Comparison of ENCODE assay signal across 8 mouse cellular contexts in genomic region chr4:149396433-149397306, GRCm38 (mm10). TPM values are rescaled to one million over a fixed set of nuclear protein-coding genes. Genes with fewer than 3 reads are reported as not detected.
A peak's percentile ranks its signal among the peaks of the same experiment; 100 is the strongest.
DNase-seq lines count a peak whose midpoint lies in the region; ATAC-seq and TF ChIP-seq lines count a peak whose summit lies in the region.

No protein-coding gene starts in this region.

- TF ChIP-seq CTCF in lung, embryonic 14.5 days (IDR thresholded peaks at IDR 0.05; ENCODE audit: low read depth) = no peak
- TF ChIP-seq CTCF in olfactory bulb, adult 2 months (IDR thresholded peaks at IDR 0.05; ENCODE audit: insufficient read depth, low read depth, low read length) = no peak
- no peak for TF ChIP-seq CTCF in thymus, adult 2 months (IDR thresholded peaks at IDR 0.05; ENCODE audit: borderline replicate concordance, control insufficient read depth, extremely low read depth, insufficient read depth, low read length, poor library complexity)

- peaks cover 16% of the 10 kb centered on the region for H3K4me1 ChIP-seq in forebrain, embryonic 13.5 days
- no peaks in the 10 kb centered on the region for H3K4me1 ChIP-seq in forebrain, embryonic 11.5 days (replicated peaks; ENCODE audit: control insufficient read depth, insufficient read depth, low read length)
- H3K4me1 ChIP-seq in lung, embryonic 14.5 days (ENCODE audit: insufficient read depth) = peaks cover 12% of the 10 kb centered on the region; the same call in 1 of the 2 replicates
- H3K4me1 ChIP-seq in hindbrain, embryonic 15.5 days (replicated peaks) = peaks cover 26% of the 10 kb centered on the region; the same call in 1 of the 2 replicates
- peaks cover 43% of the 10 kb centered on the region for H3K4me1 ChIP-seq in olfactory bulb, adult 2 months (ENCODE audit: control insufficient read depth, insufficient read depth, low read length)
- H3K4me1 ChIP-seq in thymus, adult 2 months (replicated peaks; ENCODE audit: control insufficient read depth, insufficient read depth, low read length) = peaks cover 10% of the 10 kb centered on the region

- H3K9ac ChIP-seq in forebrain, embryonic 13.5 days = no peak overlapping the region
- H3K9ac ChIP-seq in forebrain, embryonic 11.5 days (ENCODE audit: low read length) = no peak overlapping the region
- no peak overlapping the region; the same call in 1 of the 2 replicates for H3K9ac ChIP-seq in lung, embryonic 14.5 days
- H3K9ac ChIP-seq in hindbrain, embryonic 15.5 days = no peak overlapping the region

- H3K9me3 ChIP-seq in forebrain, embryonic 13.5 days (replicated peaks) = no peaks in the 10 kb centered on the region
- H3K9me3 ChIP-seq in forebrain, embryonic 11.5 days (ENCODE audit: control insufficient read depth, low read length) = no peaks in the 10 kb centered on the region
- H3K9me3 ChIP-seq in lung, embryonic 14.5 days (ENCODE audit: low read depth, low read length) = no peaks in the 10 kb centered on the region
- no peaks in the 10 kb centered on the region for H3K9me3 ChIP-seq in hindbrain, embryonic 15.5 days

- DNase-seq in forebrain, embryonic 11.5 days (ENCODE audit: low spot score) = no peak
- peak; percentile 55 for DNase-seq in lung, embryonic 14.5 days
- DNase-seq in lung, postnatal 25 days (ENCODE audit: low spot score) = no peak
- DNase-seq in thymus, adult 2 months = no peak

- no peaks in the 10 kb centered on the region for H3K27me3 ChIP-seq in forebrain, embryonic 13.5 days
- no peaks in the 10 kb centered on the region for H3K27me3 ChIP-seq in forebrain, embryonic 11.5 days (ENCODE audit: control insufficient read depth, insufficient read depth, low read length)
- H3K27me3 ChIP-seq in lung, embryonic 14.5 days (ENCODE audit: insufficient read depth, low read length) = no peaks in the 10 kb centered on the region
- H3K27me3 ChIP-seq in hindbrain, embryonic 15.5 days = no peaks in the 10 kb centered on the region
- no peaks in the 10 kb centered on the region for H3K27me3 ChIP-seq in thymus, adult 2 months (ENCODE audit: control insufficient read depth, insufficient read depth, low read length)

- H3K27ac ChIP-seq in forebrain, embryonic 13.5 days = peak overlapping the region; percentile 57; the same call in 1 of the 2 replicates
- H3K27ac ChIP-seq in forebrain, embryonic 11.5 days (ENCODE audit: low read depth, low read length) = no peak overlapping the region
- H3K27ac ChIP-seq in lung, embryonic 14.5 days (ENCODE audit: low read depth) = peak overlapping the region; percentile 67
- H3K27ac ChIP-seq in hindbrain, embryonic 15.5 days (replicated peaks) = peak overlapping the region; percentile 59
- peak overlapping the region; percentile 5; the same call in 1 of the 2 replicates for H3K27ac ChIP-seq in olfactory bulb, adult 2 months (ENCODE audit: insufficient read depth, low read depth, low read length)
- H3K27ac ChIP-seq in thymus, adult 2 months (ENCODE audit: control insufficient read depth, insufficient read depth, low read length) = no peak overlapping the region

- H3K4me3 ChIP-seq in forebrain, embryonic 13.5 days = no peak overlapping the region
- H3K4me3 ChIP-seq in forebrain, embryonic 11.5 days (ENCODE audit: low read depth, low read length) = no peak overlapping the region
- no peak overlapping the region for H3K4me3 ChIP-seq in lung, embryonic 14.5 days (ENCODE audit: low read depth, low read length)
- no peak overlapping the region for H3K4me3 ChIP-seq in hindbrain, embryonic 15.5 days
- no peak overlapping the region for H3K4me3 ChIP-seq in olfactory bulb, adult 2 months (ENCODE audit: insufficient read depth, low read depth, low read length)
- no peak overlapping the region for H3K4me3 ChIP-seq in thymus, adult 2 months (ENCODE audit: control insufficient read depth, insufficient read depth, low read length)

- H3K36me3 ChIP-seq in forebrain, embryonic 13.5 days (ENCODE audit: poor library complexity, severe bottlenecking) = peaks cover 35% of the 10 kb centered on the region
- H3K36me3 ChIP-seq in forebrain, embryonic 11.5 days (ENCODE audit: control insufficient read depth, insufficient read depth, low read length) = no peaks in the 10 kb centered on the region
- H3K36me3 ChIP-seq in lung, embryonic 14.5 days (ENCODE audit: insufficient read depth) = peaks cover 40% of the 10 kb centered on the region; the same call in 1 of the 2 replicates
- H3K36me3 ChIP-seq in hindbrain, embryonic 15.5 days = peaks cover 5% of the 10 kb centered on the region; the same call in 1 of the 2 replicates
- H3K36me3 ChIP-seq in thymus, adult 2 months (ENCODE audit: control insufficient read depth, insufficient read depth, low read length) = peaks cover 8% of the 10 kb centered on the region; the same call in 1 of the 2 replicates

- no peak overlapping the region for H3K4me2 ChIP-seq in forebrain, embryonic 13.5 days
- H3K4me2 ChIP-seq in forebrain, embryonic 11.5 days (ENCODE audit: low read depth, low read length, severe bottlenecking) = no peak overlapping the region
- no peak overlapping the region for H3K4me2 ChIP-seq in lung, embryonic 14.5 days
- H3K4me2 ChIP-seq in hindbrain, embryonic 15.5 days = no peak overlapping the region

- TF ChIP-seq POLR2A in olfactory bulb, adult 2 months (IDR thresholded peaks at IDR 0.05; ENCODE audit: insufficient read depth, low read depth, low read length) = no peak
- TF ChIP-seq POLR2A in thymus, adult 2 months (IDR thresholded peaks at IDR 0.05; ENCODE audit: control insufficient read depth, extremely low read depth, insufficient read depth, low read length, poor library complexity) = no peak

- ATAC-seq in forebrain, embryonic 13.5 days = no peak
- ATAC-seq in forebrain, embryonic 11.5 days (replicated peaks; ENCODE audit: low FRiP score) = no peak
- 0 out of 2 replicates have a peak, but pooled peaks have one; percentile 22 for ATAC-seq in lung, embryonic 14.5 days (ENCODE audit: insufficient read depth)
- ATAC-seq in hindbrain, embryonic 15.5 days (ENCODE audit: low FRiP score, low read depth) = peak; percentile 31; the same call in 1 of the 2 replicates
- ATAC-seq in monocyte, adult 5-6 weeks (replicated peaks; ENCODE audit: insufficient number of reproducible peaks, low FRiP score, low TSS enrichment, poor library complexity, severe bottlenecking) = no peak

- 69% methylated on average over 21 of the region's 21 CpGs for WGBS in forebrain, embryonic 13.5 days
- WGBS in forebrain, embryonic 11.5 days = 75% methylated on average over 20 of the region's 21 CpGs
- WGBS in lung, embryonic 14.5 days = 33% methylated on average over 21 of the region's 21 CpGs
- 62% methylated on average over 21 of the region's 21 CpGs for WGBS in hindbrain, embryonic 15.5 days
- 55% methylated on average over 21 of the region's 21 CpGs for WGBS in olfactory bulb, adult 2 months
- 92% methylated on average over 21 of the region's 21 CpGs for WGBS in thymus, adult 2 months

RNA-seq across cellular contexts. Expression of gene Ube4b, which starts 29.9 kb away (rescaled TPM):
- 47.4 and 53.0 TPM in 2 replicates for polyA plus RNA-seq in forebrain, embryonic 13.5 days (2015; fragmentation: Nextera tagmentation; extraction: Ambion mirVana)
- 67.0 and 70.6 TPM in 2 replicates for polyA plus RNA-seq in forebrain, embryonic 11.5 days (2014; fragmentation: Nextera tagmentation; extraction: Ambion mirVana)
- polyA plus RNA-seq in lung, embryonic 14.5 days (2014; fragmentation: Nextera tagmentation; extraction: Ambion mirVana) = 40.0 and 41.3 TPM in 2 replicates
- polyA plus RNA-seq in hindbrain, embryonic 15.5 days (2015; fragmentation: Nextera tagmentation; extraction: Ambion mirVana) = 57.5 and 63.6 TPM in 2 replicates
- 129 TPM in 1 of 2 replicates, not detected in the other for polyA plus RNA-seq in olfactory bulb, adult 2 months (2012; ENCODE audit: insufficient read depth, insufficient read length, low replicate concordance, missing spikeins)
- 110 and 148 TPM in 2 replicates for polyA plus RNA-seq in thymus, adult 2 months (2012; rRNA removed)
- total RNA-seq in monocyte, adult 5-6 weeks (2017) = 19.5 to 29.6 TPM (median 20.9 TPM) in 3 replicates

RNA-seq across cellular contexts. Expression of gene Rbp7, which starts 58.1 kb away (rescaled TPM):
- not detected in 2 replicates for polyA plus RNA-seq in forebrain, embryonic 13.5 days (2015; fragmentation: Nextera tagmentation; extraction: Ambion mirVana)
- not detected in 2 replicates for polyA plus RNA-seq in forebrain, embryonic 11.5 days (2014; fragmentation: Nextera tagmentation; extraction: Ambion mirVana)
- polyA plus RNA-seq in lung, embryonic 14.5 days (2014; fragmentation: Nextera tagmentation; extraction: Ambion mirVana) = 1.4 and 1.7 TPM in 2 replicates
- not detected in 2 replicates for polyA plus RNA-seq in hindbrain, embryonic 15.5 days (2015; fragmentation: Nextera tagmentation; extraction: Ambion mirVana)
- polyA plus RNA-seq in olfactory bulb, adult 2 months (2012; ENCODE audit: insufficient read depth, insufficient read length, low replicate concordance, missing spikeins) = not detected in 2 replicates
- polyA plus RNA-seq in thymus, adult 2 months (2012; rRNA removed) = 0.59 and 1.2 TPM in 2 replicates
- total RNA-seq in monocyte, adult 5-6 weeks (2017) = not detected in 3 replicates

Comparison
In these comparisons a context has a peak if more than half of its experiments do, and no peak if none do; other contexts are left out.
1. H3K27ac ChIP-seq: peak in forebrain, embryonic 13.5 days (single experiment), lung, embryonic 14.5 days (single experiment), hindbrain, embryonic 15.5 days (single experiment) and olfactory bulb, adult 2 months (single experiment); none in forebrain, embryonic 11.5 days (single experiment) and thymus, adult 2 months (single experiment).
2. ATAC-seq: peak in lung, embryonic 14.5 days (single experiment) and hindbrain, embryonic 15.5 days (single experiment); none in forebrain, embryonic 13.5 days (single experiment), forebrain, embryonic 11.5 days (single experiment) and monocyte, adult 5-6 weeks (single experiment).